Mouse (Mus musculus): ENCODE results near the gene Col18a1. TPM values are rescaled to one million over a fixed set of nuclear protein-coding genes. Genes with fewer than 3 reads are reported as not detected.

Gene Col18a1
- total and polyA plus RNA-seq, 2 experiments from 2014 or later, result 11.7 to 28.4 TPM

DNA sequence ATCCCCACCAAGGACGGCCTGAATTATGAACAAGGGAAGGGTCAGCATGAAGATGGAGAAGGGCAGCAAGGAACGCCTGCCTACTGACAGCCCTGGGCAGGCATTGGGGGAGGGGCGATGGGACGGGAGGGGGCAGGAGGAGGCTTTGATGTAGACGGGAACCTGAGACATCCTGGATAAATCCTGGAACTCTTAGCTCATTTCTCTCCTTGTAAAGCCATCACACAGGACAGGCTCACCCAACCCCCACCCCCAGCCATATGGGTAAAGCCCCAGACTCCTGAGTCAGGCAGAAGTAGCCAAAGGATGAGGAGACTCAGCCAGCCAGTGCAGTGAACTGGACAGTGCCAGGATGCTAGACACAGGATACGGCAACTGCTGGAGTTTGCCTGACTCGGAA lies 161.4 kb downstream of the Col18a1 start:
- Histone ChIP-seq H3K9me3 (ENCODE audit: low read length) (no peaks in the 10 kb centered on the region), H3K4me2 (ENCODE audit: low read depth) (no peak overlapping the region), H3K36me3 (ENCODE audit: insufficient read depth) (no peaks in the 10 kb centered on the region), H3K27ac (ENCODE audit: low read depth, low read length) (no peak overlapping the region), H3K27me3 (ENCODE audit: insufficient read depth, low read length) (no peaks in the 10 kb centered on the region), H3K4me3 (ENCODE audit: low read depth, low read length) (no peak overlapping the region), H3K4me1 (ENCODE audit: insufficient read depth) (peaks cover 4% of the 10 kb centered on the region; the same call in 1 of the 2 replicates), H3K9ac (no peak overlapping the region)
- 43% methylated on average over 7 of the region's 7 CpGs for WGBS
- no peak for DNase-seq
- TF ChIP-seq CTCF (IDR thresholded peaks at IDR 0.05; ENCODE audit: low read depth), result no peak
- ATAC-seq, result no peak

Other genes with a start within 250 kb of the Col18a1 start
- gene Pcbp3, start 204.7 kb downstream of the Col18a1 start, total RNA-seq (2014; rRNA removed), result 32.9 and 40.4 TPM in 2 replicates
- gene Pcbp3, start 204.7 kb downstream of the Col18a1 start, polyA plus RNA-seq (2015; fragmentation: Nextera tagmentation; extraction: Ambion mirVana), result 74.7 and 78.6 TPM in 2 replicates
- 24.3 and 36.7 TPM in 2 replicates for gene Slc19a1, start 134.3 kb downstream of the Col18a1 start, total RNA-seq (2014; rRNA removed)
- 37.4 and 39.7 TPM in 2 replicates for gene Slc19a1, start 134.3 kb downstream of the Col18a1 start, polyA plus RNA-seq (2015; fragmentation: Nextera tagmentation; extraction: Ambion mirVana)
- 36.5 and 39.0 TPM in 2 replicates for gene Pofut2, start 92.7 kb upstream of the Col18a1 start, total RNA-seq (2014; rRNA removed)
- 34.3 and 38.3 TPM in 2 replicates for gene Pofut2, start 92.7 kb upstream of the Col18a1 start, polyA plus RNA-seq (2015; fragmentation: Nextera tagmentation; extraction: Ambion mirVana)